Mouse (Mus musculus) neural tube, embryonic 12.5 days (tissue): ENCODE measurements around the gene Rtn4rl1. TPM values are rescaled to one million over a fixed set of nuclear protein-coding genes. Genes with fewer than 3 reads are reported as not detected.

Source experiments
- ATAC-seq: fragments of 200-750 bp; cut with Nextera tagmentation; 2 replicates; pipeline ENCODE4 v1.8.0; 2017; ENCODE audit warnings: low read depth, mild to moderate bottlenecking, moderate TSS enrichment, moderate library complexity; ENCODE audit not compliant: low FRiP score
- H3K27ac ChIP-seq: fragments of 300-500 bp; sonication (generic); 2 replicates; pipeline ENCODE4 v1.5.1; 2016
- H3K27me3 ChIP-seq: fragments of 300-500 bp; sonication (generic); replicated peaks from 2 replicates; pipeline ENCODE4 v1.6.1; 2016; ENCODE audit warnings: mild to moderate bottlenecking
- H3K36me3 ChIP-seq: fragments of 300-500 bp; sonication (generic); 2 replicates; pipeline ENCODE4 v1.6.1; 2016; ENCODE audit warnings: mild to moderate bottlenecking
- H3K4me1 ChIP-seq: fragments of 300-500 bp; sonication (generic); 2 replicates; pipeline ENCODE4 v1.6.1; 2016
- H3K4me2 ChIP-seq: fragments of 300-500 bp; sonication (generic); replicated peaks from 2 replicates; pipeline ENCODE4 v1.6.1; 2016; ENCODE audit warnings: mild to moderate bottlenecking
- H3K4me3 ChIP-seq: fragments of 300-500 bp; sonication (generic); 2 replicates; pipeline ENCODE4 v1.5.1; 2016
- H3K9ac ChIP-seq: fragments of 300-500 bp; sonication (generic); 2 replicates; pipeline ENCODE4 v1.6.1; 2016; ENCODE audit warnings: mild to moderate bottlenecking
- H3K9me3 ChIP-seq: fragments of 300-500 bp; sonication (generic); 2 replicates; pipeline ENCODE4 v1.6.1; 2016; ENCODE audit warnings: mild to moderate bottlenecking
- WGBS: fragments of 180-500 bp; shearing (Covaris S2); methylation state at CpG from one replicate; pipeline ENCODE4 v1.1.7; 2016; 5-methylcytosine and 5-hydroxymethylcytosine counted together
- polyA plus RNA-seq: library from polyadenylated mRNA; unstranded; fragments of >200 nt; fragmentation: Nextera tagmentation; extraction: Ambion mirVana; gene quantifications from 2 replicates; pipeline ENCODE4 v1.2.1, GENCODE M21; 2016

Gene Rtn4rl1
- polyA plus RNA-seq: 9.9 and 14.5 TPM in 2 replicates

GRCm38 (mm10) chr11:75193256-75194071 lies at the start of gene Rtn4rl1:
Rtn4rl1 (plus strand) TSS chr11:75193783.
- H3K4me1 ChIP-seq: peaks cover 40% of the 10 kb centered on the region
- ATAC-seq: no peak
- peak within 1 kb of the TSS; percentile 76 for H3K4me2 ChIP-seq
- H3K9me3 ChIP-seq: no peaks in the 10 kb centered on the region
- H3K27ac ChIP-seq: no peak within 1 kb of the TSS
- under 1% methylated on average over 82 of the region's 84 CpGs for WGBS
- H3K9ac ChIP-seq: peak within 1 kb of the TSS; percentile 57
- peaks cover 62% of the 10 kb centered on the region for H3K27me3 ChIP-seq
- no peaks in the 10 kb centered on the region for H3K36me3 ChIP-seq
- H3K4me3 ChIP-seq: peak within 1 kb of the TSS; percentile 49

- ATAC-seq: no peak
- peaks cover 24% of the 10 kb centered on the region for H3K4me1 ChIP-seq
- no peak overlapping the region for H3K4me2 ChIP-seq
- no peak overlapping the region for H3K9ac ChIP-seq
- 79% methylated on average over 2 of the region's 2 CpGs for WGBS
- H3K9me3 ChIP-seq: no peaks in the 10 kb centered on the region
- H3K27me3 ChIP-seq: no peaks in the 10 kb centered on the region
- no peak overlapping the region for H3K27ac ChIP-seq
- H3K4me3 ChIP-seq: no peak overlapping the region
- H3K36me3 ChIP-seq: peaks cover 28% of the 10 kb centered on the region
Observed at GRCm38 (mm10) chr11:75145841-75146240, 47.7 kb upstream of the Rtn4rl1 start.

- no peaks in the 10 kb centered on the region for H3K9me3 ChIP-seq
- peak overlapping the region; percentile 35 for H3K4me2 ChIP-seq
- ATAC-seq: peak; percentile 87
- H3K9ac ChIP-seq: no peak overlapping the region
- peaks cover 24% of the 10 kb centered on the region for H3K4me1 ChIP-seq
- peak overlapping the region; percentile 71 for H3K27ac ChIP-seq
- whole genome bisulfite sequencing: 32% methylated on average over 11 of the region's 11 CpGs
- no peak overlapping the region for H3K4me3 ChIP-seq
- peaks cover 28% of the 10 kb centered on the region for H3K36me3 ChIP-seq
- no peaks in the 10 kb centered on the region for H3K27me3 ChIP-seq
Observed at GRCm38 (mm10) chr11:75147106-75147845, 46.3 kb upstream of the Rtn4rl1 start.

GRCm38 (mm10) chr11:75147846-75148168 lies 45.8 kb upstream of the Rtn4rl1 start:
- Histone ChIP-seq H3K27ac (peak overlapping the region; percentile 71), H3K4me1 (peaks cover 24% of the 10 kb centered on the region), H3K9ac (no peak overlapping the region), H3K4me3 (no peak overlapping the region), H3K36me3 (peaks cover 24% of the 10 kb centered on the region), H3K9me3 (no peaks in the 10 kb centered on the region), H3K27me3 (no peaks in the 10 kb centered on the region), H3K4me2 (peak overlapping the region; percentile 35)
- peak; percentile 85 for ATAC-seq
- WGBS: 40% methylated on average over 3 of the region's 3 CpGs

GRCm38 (mm10) chr11:75148332-75149035 lies 45.1 kb upstream of the Rtn4rl1 start:
- Histone ChIP-seq H3K36me3 (peaks cover 24% of the 10 kb centered on the region), H3K27ac (peak overlapping the region; percentile 71), H3K4me2 (peak overlapping the region; percentile 35), H3K9me3 (no peaks in the 10 kb centered on the region), H3K27me3 (no peaks in the 10 kb centered on the region), H3K4me3 (no peak overlapping the region), H3K9ac (no peak overlapping the region), H3K4me1 (peaks cover 24% of the 10 kb centered on the region)
- WGBS: 91% methylated on average over 10 of the region's 11 CpGs
- no peak for ATAC-seq

GRCm38 (mm10) chr11:75150346-75150745 lies 43.2 kb upstream of the Rtn4rl1 start:
- H3K4me1 ChIP-seq: peaks cover 24% of the 10 kb centered on the region
- 90% methylated on average over 1 of the region's 1 CpGs for WGBS
- H3K4me3 ChIP-seq: no peak overlapping the region
- H3K9ac ChIP-seq: no peak overlapping the region
- no peak overlapping the region for H3K4me2 ChIP-seq
- no peak for ATAC-seq
- peaks cover 15% of the 10 kb centered on the region; the same call in 1 of the 2 replicates for H3K36me3 ChIP-seq
- no peak overlapping the region for H3K27ac ChIP-seq
- no peaks in the 10 kb centered on the region for H3K9me3 ChIP-seq
- H3K27me3 ChIP-seq: no peaks in the 10 kb centered on the region

GRCm38 (mm10) chr11:75152603-75153557 lies 40.7 kb upstream of the Rtn4rl1 start:
- H3K4me3 ChIP-seq: no peak overlapping the region
- WGBS: 85% methylated on average over 18 of the region's 18 CpGs
- H3K9me3 ChIP-seq: no peaks in the 10 kb centered on the region
- H3K27ac ChIP-seq: no peak overlapping the region
- H3K36me3 ChIP-seq: peaks cover 18% of the 10 kb centered on the region
- H3K4me2 ChIP-seq: no peak overlapping the region
- H3K4me1 ChIP-seq: peaks cover 17% of the 10 kb centered on the region
- no peak for ATAC-seq
- H3K27me3 ChIP-seq: no peaks in the 10 kb centered on the region
- no peak overlapping the region for H3K9ac ChIP-seq

GRCm38 (mm10) chr11:75154053-75154585 lies 39.5 kb upstream of the Rtn4rl1 start:
- H3K4me1 ChIP-seq: 0 out of 2 replicates have a peak, but pooled peaks cover 6% of the 10 kb centered on the region
- no peak overlapping the region for H3K27ac ChIP-seq
- H3K27me3 ChIP-seq: no peaks in the 10 kb centered on the region
- no peak overlapping the region for H3K4me3 ChIP-seq
- H3K9ac ChIP-seq: no peak overlapping the region
- H3K9me3 ChIP-seq: no peaks in the 10 kb centered on the region
- WGBS: 79% methylated on average over 6 of the region's 6 CpGs
- H3K36me3 ChIP-seq: peaks cover 25% of the 10 kb centered on the region
- H3K4me2 ChIP-seq: no peak overlapping the region
- ATAC-seq: no peak

- Histone ChIP-seq H3K27me3 (no peaks in the 10 kb centered on the region), H3K36me3 (peaks cover 36% of the 10 kb centered on the region), H3K9me3 (no peaks in the 10 kb centered on the region), H3K4me3 (no peak overlapping the region), H3K4me2 (no peak overlapping the region), H3K9ac (no peak overlapping the region), H3K27ac (no peak overlapping the region), H3K4me1 (0 out of 2 replicates have a peak, but pooled peaks cover 6% of the 10 kb centered on the region)
- ATAC-seq: no peak
- WGBS: 78% methylated on average over 6 of the region's 6 CpGs
Observed at GRCm38 (mm10) chr11:75155985-75156384, 37.6 kb upstream of the Rtn4rl1 start.

- 0 out of 2 replicates have a peak, but pooled peaks cover 6% of the 10 kb centered on the region for H3K4me1 ChIP-seq
- H3K27ac ChIP-seq: no peak overlapping the region
- H3K36me3 ChIP-seq: peaks cover 37% of the 10 kb centered on the region
- no peaks in the 10 kb centered on the region for H3K27me3 ChIP-seq
- H3K9me3 ChIP-seq: no peaks in the 10 kb centered on the region
- H3K9ac ChIP-seq: no peak overlapping the region
- H3K4me2 ChIP-seq: no peak overlapping the region
- 87% methylated on average over 5 of the region's 5 CpGs for WGBS
- no peak overlapping the region for H3K4me3 ChIP-seq
- ATAC-seq: no peak
Observed at GRCm38 (mm10) chr11:75156416-75156815, 37.2 kb upstream of the Rtn4rl1 start.

- H3K9ac ChIP-seq: no peak overlapping the region
- ATAC-seq: no peak
- 0 out of 2 replicates have a peak, but pooled peaks cover 6% of the 10 kb centered on the region for H3K4me1 ChIP-seq
- no peaks in the 10 kb centered on the region for H3K27me3 ChIP-seq
- WGBS: 61% methylated on average over 4 of the region's 4 CpGs
- H3K4me2 ChIP-seq: no peak overlapping the region
- H3K27ac ChIP-seq: no peak overlapping the region
- no peaks in the 10 kb centered on the region for H3K9me3 ChIP-seq
- H3K36me3 ChIP-seq: peaks cover 40% of the 10 kb centered on the region
- H3K4me3 ChIP-seq: no peak overlapping the region
Observed at GRCm38 (mm10) chr11:75157037-75157436, 36.5 kb upstream of the Rtn4rl1 start.
